Mouse (Mus musculus): ENCODE measurements around the gene Ivl. TPM values are rescaled to one million over a fixed set of nuclear protein-coding genes. Genes with fewer than 3 reads are reported as not detected.
A peak's percentile ranks its signal among the peaks of the same experiment; 100 is the strongest.

Gene Ivl
- 0.02 and 0.03 TPM in 2 replicates for polyA plus RNA-seq (2012; rRNA removed)
- polyA plus RNA-seq (2014; fragmentation: Nextera tagmentation; extraction: Ambion mirVana): not detected in 2 replicates

GRCm38 (mm10) chr3:92573449-92574041 is at the start of gene Ivl:
Gene Ivl (minus strand): TSS chr3:92573735.
- H3K36me3 ChIP-seq (replicated peaks; ENCODE audit: control insufficient read depth, insufficient read depth, low read depth): no peaks in the 10 kb centered on the region
- no peaks in the 10 kb centered on the region for H3K4me1 ChIP-seq (replicated peaks; ENCODE audit: control insufficient read depth in 2 of 2, insufficient read depth in 2 of 2, low read length in 1 of 2)
- 32% methylated on average over 1 of the region's 1 CpGs for WGBS (ENCODE audit: insufficient replicate concordance)
- no peak within 1 kb of the TSS for H3K9ac ChIP-seq (replicated peaks)
- no peak for DNase-seq (ENCODE audit: low read depth in 3 of 3, low spot score in 3 of 3)
- no peaks in the 10 kb centered on the region for H3K9me3 ChIP-seq (ENCODE audit: control insufficient read depth, low read length)
- TF ChIP-seq CTCF (IDR thresholded peaks at IDR 0.05; ENCODE audit: low read depth) (no peak), EP300 (IDR thresholded peaks at IDR 0.05; ENCODE audit: low read depth) (no peak)
- H3K4me2 ChIP-seq (ENCODE audit: low read depth): no peak within 1 kb of the TSS
- H3K27ac ChIP-seq: no peak within 1 kb of the TSS
- no peaks in the 10 kb centered on the region for H3K27me3 ChIP-seq (ENCODE audit: control insufficient read depth, insufficient read depth, low read length)
- no peak for ATAC-seq (ENCODE audit: insufficient read depth)
- H3K4me3 ChIP-seq (ENCODE audit: insufficient read depth in 1 of 2, low read depth in 2 of 2, low read length in 2 of 2): no peak within 1 kb of the TSS

- DNase-seq (ENCODE audit: low read depth in 3 of 3, low spot score in 3 of 3): no peak
- Histone ChIP-seq H3K36me3 (replicated peaks; ENCODE audit: control insufficient read depth, insufficient read depth, low read depth) (no peaks in the 10 kb centered on the region), H3K27me3 (ENCODE audit: control insufficient read depth, insufficient read depth, low read length) (no peaks in the 10 kb centered on the region), H3K4me2 (ENCODE audit: low read depth) (no peak within 1 kb of the TSS), H3K4me1 (replicated peaks; ENCODE audit: control insufficient read depth in 2 of 2, insufficient read depth in 2 of 2, low read length in 1 of 2) (no peaks in the 10 kb centered on the region), H3K4me3 (ENCODE audit: insufficient read depth in 1 of 2, low read depth in 2 of 2, low read length in 2 of 2) (no peak within 1 kb of the TSS), H3K9ac (replicated peaks) (no peak within 1 kb of the TSS), H3K27ac (no peak within 1 kb of the TSS), H3K9me3 (ENCODE audit: control insufficient read depth, low read length) (no peaks in the 10 kb centered on the region)
- TF ChIP-seq CTCF (IDR thresholded peaks at IDR 0.05; ENCODE audit: low read depth): no peak
- no peak for TF ChIP-seq EP300 (IDR thresholded peaks at IDR 0.05; ENCODE audit: low read depth)
- 44% methylated on average over 2 of the region's 2 CpGs for whole genome bisulfite sequencing (ENCODE audit: insufficient replicate concordance)
- no peak for ATAC-seq (ENCODE audit: insufficient read depth)
Measured at GRCm38 (mm10) chr3:92621560-92621959, 48.0 kb upstream of the Ivl start, which contains the start of gene Lce6a. Gene Lce6a (minus strand): TSS chr3:92621660.

GRCm38 (mm10) chr3:92609804-92610203 is 36.3 kb upstream of the Ivl start:
- TF ChIP-seq EP300 (IDR thresholded peaks at IDR 0.05; ENCODE audit: low read depth): no peak
- TF ChIP-seq CTCF (IDR thresholded peaks at IDR 0.05; ENCODE audit: low read depth): no peak
- no peaks in the 10 kb centered on the region for H3K9me3 ChIP-seq (ENCODE audit: control insufficient read depth, low read length)
- no peaks in the 10 kb centered on the region for H3K36me3 ChIP-seq (replicated peaks; ENCODE audit: control insufficient read depth, insufficient read depth, low read depth)
- ATAC-seq (ENCODE audit: insufficient read depth) (no peak), DNase-seq (ENCODE audit: low read depth in 3 of 3, low spot score in 3 of 3) (no peak)
- no peak overlapping the region for H3K9ac ChIP-seq (replicated peaks)
- no peak overlapping the region for H3K27ac ChIP-seq
- 31% methylated on average over 1 of the region's 1 CpGs for WGBS (ENCODE audit: insufficient replicate concordance)
- no peaks in the 10 kb centered on the region for H3K27me3 ChIP-seq (ENCODE audit: control insufficient read depth, insufficient read depth, low read length)
- H3K4me2 ChIP-seq (ENCODE audit: low read depth): no peak overlapping the region
- no peak overlapping the region for H3K4me3 ChIP-seq (ENCODE audit: insufficient read depth in 1 of 2, low read depth in 2 of 2, low read length in 2 of 2)
- no peaks in the 10 kb centered on the region for H3K4me1 ChIP-seq (replicated peaks; ENCODE audit: control insufficient read depth in 2 of 2, insufficient read depth in 2 of 2, low read length in 1 of 2)

- Histone ChIP-seq H3K36me3 (replicated peaks; ENCODE audit: control insufficient read depth, insufficient read depth, low read depth) (no peaks in the 10 kb centered on the region), H3K9me3 (ENCODE audit: control insufficient read depth, low read length) (no peaks in the 10 kb centered on the region), H3K27ac (no peak within 1 kb of the TSS), H3K9ac (replicated peaks) (no peak within 1 kb of the TSS), H3K27me3 (ENCODE audit: control insufficient read depth, insufficient read depth, low read length) (no peaks in the 10 kb centered on the region), H3K4me1 (replicated peaks; ENCODE audit: control insufficient read depth in 2 of 2, insufficient read depth in 2 of 2, low read length in 1 of 2) (no peaks in the 10 kb centered on the region), H3K4me3 (ENCODE audit: insufficient read depth in 1 of 2, low read depth in 2 of 2, low read length in 2 of 2) (no peak within 1 kb of the TSS), H3K4me2 (ENCODE audit: low read depth) (no peak within 1 kb of the TSS)
- ATAC-seq (ENCODE audit: insufficient read depth) (no peak), DNase-seq (ENCODE audit: low read depth in 3 of 3, low spot score in 3 of 3) (no peak)
- TF ChIP-seq CTCF (IDR thresholded peaks at IDR 0.05; ENCODE audit: low read depth) (no peak), EP300 (IDR thresholded peaks at IDR 0.05; ENCODE audit: low read depth) (no peak)
Measured at GRCm38 (mm10) chr3:92607392-92607791, 33.9 kb upstream of the Ivl start, which contains the start of gene 2210017I01Rik. Gene 2210017I01Rik (minus strand): TSS chr3:92607492.

GRCm38 (mm10) chr3:92602169-92602568 is 28.6 kb upstream of the Ivl start:
- no peaks in the 10 kb centered on the region for H3K9me3 ChIP-seq (ENCODE audit: control insufficient read depth, low read length)
- no peak overlapping the region for H3K27ac ChIP-seq
- TF ChIP-seq EP300 (IDR thresholded peaks at IDR 0.05; ENCODE audit: low read depth) (no peak), CTCF (IDR thresholded peaks at IDR 0.05; ENCODE audit: low read depth) (peak; percentile 18; the same call in 1 of the 2 replicates)
- no peak overlapping the region for H3K4me3 ChIP-seq (ENCODE audit: insufficient read depth in 1 of 2, low read depth in 2 of 2, low read length in 2 of 2)
- H3K4me2 ChIP-seq (ENCODE audit: low read depth): no peak overlapping the region
- H3K4me1 ChIP-seq (replicated peaks; ENCODE audit: control insufficient read depth in 2 of 2, insufficient read depth in 2 of 2, low read length in 1 of 2): no peaks in the 10 kb centered on the region
- 12% methylated on average over 1 of the region's 1 CpGs for WGBS (ENCODE audit: insufficient replicate concordance)
- DNase-seq (ENCODE audit: low read depth in 3 of 3, low spot score in 3 of 3) (no peak), ATAC-seq (ENCODE audit: insufficient read depth) (no peak)
- H3K9ac ChIP-seq (replicated peaks): no peak overlapping the region
- no peaks in the 10 kb centered on the region for H3K27me3 ChIP-seq (ENCODE audit: control insufficient read depth, insufficient read depth, low read length)
- H3K36me3 ChIP-seq (replicated peaks; ENCODE audit: control insufficient read depth, insufficient read depth, low read depth): no peaks in the 10 kb centered on the region
